ENCODE assay signal across 23 mouse cellular contexts in the genomic region with DNA sequence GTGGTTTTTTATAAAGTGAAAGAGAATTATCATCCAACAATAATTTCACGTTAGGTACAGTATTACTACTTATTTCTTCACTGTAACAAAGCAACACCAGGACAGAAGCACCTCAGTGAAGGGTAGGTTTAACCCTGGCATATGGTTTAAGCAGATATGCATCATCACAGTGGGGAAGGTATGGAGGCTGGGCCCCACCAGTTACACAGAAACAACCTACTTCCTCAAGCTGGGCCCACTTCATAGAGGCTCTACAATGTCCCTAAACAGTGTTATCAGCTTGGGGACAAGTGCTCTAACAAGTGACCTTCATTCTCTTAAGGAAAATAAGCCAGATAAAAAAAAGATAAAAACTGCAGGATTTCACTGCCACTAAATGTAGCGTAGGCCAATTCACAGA.
A peak's percentile ranks its signal among the peaks of the same experiment; 100 is the strongest.
DNase-seq lines count a peak whose midpoint lies in the region; ATAC-seq and TF ChIP-seq lines count a peak whose summit lies in the region.
"Had no signal": no experiment of that assay in that cellular context is flagged by ENCODE, and none has a peak within 500 bp of the region (broad histone marks: within the 10 kb centered on the region; RNA-seq: fewer than 3 reads in every experiment).

No protein-coding gene starts in this region.

- H3K4me2 ChIP-seq in liver, embryonic 11.5 days = no peak overlapping the region
- H3K4me2 ChIP-seq: neural tube, embryonic 12.5 days had no signal

- H3K4me3 ChIP-seq in G1E (ENCODE audit: low read depth, low read length) = no peak overlapping the region; the same call in 1 of the 2 replicates
- no peak overlapping the region for H3K4me3 ChIP-seq in liver, embryonic 11.5 days (ENCODE audit: low read depth, low read length)
- H3K4me3 ChIP-seq: embryonic facial prominence, embryonic 10.5 days; forebrain, embryonic 10.5 days; hindbrain, embryonic 10.5 days; megakaryocyte, embryonic 14.5 days; neural tube, embryonic 12.5 days had no signal

- intact Hi-C loops in gastrocnemius, postnatal 36 days (cut with DNase I) = no loop called here

- WGBS in liver, embryonic 11.5 days = 67% methylated on average over 2 of the region's 2 CpGs

- DNase-seq in G1E (ENCODE audit: low spot score) (peak; percentile 7), MEL-GATA-1-ER (ENCODE audit: extremely low read depth, low read depth) (peak; percentile 60)
- DNase-seq in liver, embryonic 11.5 days (ENCODE audit: low spot score) = no peak
- no peak for DNase-seq in gastrocnemius, postnatal 36 days
- no peak for DNase-seq in gastrocnemius, adult 8-10 months (ENCODE audit: low spot score in 2 of 2)
- DNase-seq in kidney, postnatal 36 days = no peak
- DNase-seq: adrenal gland, postnatal 25 days; cerebellum, adult 11 months; cerebellum, adult 9-11 months; kidney, adult 18-20 months; lung, adult 18-20 months; lung, postnatal 14 days; midbrain, embryonic 14.5 days; right cerebral cortex, postnatal 14 days; thymus, postnatal 14 days had no signal

- H3K4me1 ChIP-seq in G1E (ENCODE audit: insufficient read depth, low read depth, low read length) = peaks cover 19% of the 10 kb centered on the region
- peaks cover 8% of the 10 kb centered on the region for H3K4me1 ChIP-seq in liver, embryonic 11.5 days (replicated peaks; ENCODE audit: control insufficient read depth, insufficient read depth, low read length)
- H3K4me1 ChIP-seq: embryonic facial prominence, embryonic 10.5 days; forebrain, embryonic 10.5 days; hindbrain, embryonic 10.5 days; neural tube, embryonic 12.5 days had no signal

- ATAC-seq in G1E (ENCODE audit: extremely low read depth, insufficient number of reproducible peaks, low FRiP score, poor library complexity, severe bottlenecking) = peak; percentile 96
- peak; percentile 91 for ATAC-seq in liver, embryonic 11.5 days (replicated peaks; ENCODE audit: low FRiP score)
- peak; percentile 55 for ATAC-seq in megakaryocyte progenitor cell, adult 5-6 weeks (replicated peaks; ENCODE audit: poor library complexity)
- ATAC-seq: hindbrain, postnatal 0 days had no signal

- no peaks in the 10 kb centered on the region for H3K27me3 ChIP-seq in G1E (ENCODE audit: insufficient read depth, low read length)
- no peaks in the 10 kb centered on the region for H3K27me3 ChIP-seq in liver, embryonic 11.5 days (replicated peaks; ENCODE audit: control insufficient read depth, insufficient read depth, low read length)
- H3K27me3 ChIP-seq: megakaryocyte, embryonic 14.5 days; neural tube, embryonic 12.5 days had no signal

- no peak overlapping the region for H3K9ac ChIP-seq in liver, embryonic 11.5 days (ENCODE audit: low read depth, low read length)
- H3K9ac ChIP-seq: neural tube, embryonic 12.5 days had no signal

- TF ChIP-seq CTCF in G1E (IDR thresholded peaks at IDR 0.05; ENCODE audit: low read depth, low read length) = no peak

- H3K27ac ChIP-seq in liver, embryonic 11.5 days (ENCODE audit: low read depth, low read length) = 0 out of 2 replicates have a peak overlapping the region, but pooled peaks have one; percentile 38
- H3K27ac ChIP-seq: embryonic facial prominence, embryonic 10.5 days; forebrain, embryonic 10.5 days; hindbrain, embryonic 10.5 days; hindbrain, postnatal 0 days; kidney, postnatal 0 days; neural tube, embryonic 12.5 days had no signal

- no peaks in the 10 kb centered on the region for H3K9me3 ChIP-seq in G1E (replicated peaks)
- H3K9me3 ChIP-seq in liver, embryonic 11.5 days (ENCODE audit: control insufficient read depth, low read length) = no peaks in the 10 kb centered on the region
- H3K9me3 ChIP-seq: embryonic facial prominence, embryonic 10.5 days; forebrain, embryonic 10.5 days; hindbrain, embryonic 10.5 days; megakaryocyte, embryonic 14.5 days; neural tube, embryonic 12.5 days had no signal

- H3K36me3 ChIP-seq in G1E (replicated peaks) = peaks cover 47% of the 10 kb centered on the region
- H3K36me3 ChIP-seq in liver, embryonic 11.5 days (ENCODE audit: control insufficient read depth, insufficient read depth, low read length) = peaks cover 5% of the 10 kb centered on the region; the same call in 1 of the 2 replicates

Comparison
In these comparisons a context has a peak if more than half of its experiments do, and no peak if none do; other contexts are left out.
1. DNase-seq: peak in G1E (single experiment) and MEL-GATA-1-ER (single experiment); none in liver, embryonic 11.5 days (single experiment), gastrocnemius, postnatal 36 days (0 of 2), gastrocnemius, adult 8-10 months (0 of 2) and kidney, postnatal 36 days (0 of 2).
2. Peak in every context shown above with its lines, with median percentiles within 50 percentile points of each other: ATAC-seq.